Mouse (Mus musculus) regulatory T cell (primary cell): ENCODE results near the gene Slc4a3.

ENCODE experiments used
- in situ Hi-C: fragments of 300-600 bp; cut with MboI, MseI; formaldehyde crosslinking; loops from one replicate; pipeline ENCODE4 v1.15.1; 2025; ENCODE audit warnings: high pct_unique_total_duplicates

Slc4a3 gene

GRCm38 (mm10) chr1:75545965-75546956 lies at the start of gene Slc4a3:
TSS of gene Slc4a3 (plus strand) at chr1:75546266.
- in situ Hi-C loops: no loop called here

- in situ Hi-C loops: no loop called here
These were observed 47.2 kb upstream of the Slc4a3 start for GRCm38 (mm10) chr1:75498897-75499296.

- in situ Hi-C loops: no loop called here
These were observed 46.6 kb upstream of the Slc4a3 start for GRCm38 (mm10) chr1:75499441-75499840.

GRCm38 (mm10) chr1:75501905-75502304 lies 44.2 kb upstream of the Slc4a3 start:
- in situ Hi-C loops: no loop called here

GRCm38 (mm10) chr1:75502945-75503650 lies 43.0 kb upstream of the Slc4a3 start:
- in situ Hi-C loops: no loop called here

GRCm38 (mm10) chr1:75503651-75503980 lies 42.5 kb upstream of the Slc4a3 start:
- in situ Hi-C loops: no loop called here

GRCm38 (mm10) chr1:75504256-75505045 lies 41.6 kb upstream of the Slc4a3 start:
- in situ Hi-C loops: no loop called here

- in situ Hi-C loops: no loop called here
These were observed 40.7 kb upstream of the Slc4a3 start for GRCm38 (mm10) chr1:75505159-75505955.

- in situ Hi-C loops: no loop called here
These were observed 39.9 kb upstream of the Slc4a3 start, which contains the start of gene Obsl1 for GRCm38 (mm10) chr1:75505956-75506831. TSS of gene Obsl1 (minus strand) at chr1:75506452.

- in situ Hi-C loops: no loop called here
These were observed 39.1 kb upstream of the Slc4a3 start, which contains the start of gene Inha for GRCm38 (mm10) chr1:75507006-75507405. TSS of gene Inha (plus strand) at chr1:75507077.

GRCm38 (mm10) chr1:75509586-75509985 lies 36.5 kb upstream of the Slc4a3 start:
- in situ Hi-C loops: no loop called here

GRCm38 (mm10) chr1:75510154-75510553 lies 35.9 kb upstream of the Slc4a3 start:
- in situ Hi-C loops: no loop called here

GRCm38 (mm10) chr1:75511437-75512210 lies 34.4 kb upstream of the Slc4a3 start:
- in situ Hi-C loops: no loop called here

GRCm38 (mm10) chr1:75512550-75512949 lies 33.5 kb upstream of the Slc4a3 start:
- in situ Hi-C loops: no loop called here

GRCm38 (mm10) chr1:75516703-75517380 lies 29.2 kb upstream of the Slc4a3 start:
- in situ Hi-C loops: no loop called here

- in situ Hi-C loops: no loop called here
These were observed 28.1 kb upstream of the Slc4a3 start for GRCm38 (mm10) chr1:75517984-75518383.

GRCm38 (mm10) chr1:75518427-75518826 lies 27.6 kb upstream of the Slc4a3 start:
- in situ Hi-C loops: no loop called here

GRCm38 (mm10) chr1:75519576-75519975 lies 26.5 kb upstream of the Slc4a3 start:
- in situ Hi-C loops: no loop called here
